ENCODE assay signal across 10 mouse cellular contexts in the genomic region with DNA sequence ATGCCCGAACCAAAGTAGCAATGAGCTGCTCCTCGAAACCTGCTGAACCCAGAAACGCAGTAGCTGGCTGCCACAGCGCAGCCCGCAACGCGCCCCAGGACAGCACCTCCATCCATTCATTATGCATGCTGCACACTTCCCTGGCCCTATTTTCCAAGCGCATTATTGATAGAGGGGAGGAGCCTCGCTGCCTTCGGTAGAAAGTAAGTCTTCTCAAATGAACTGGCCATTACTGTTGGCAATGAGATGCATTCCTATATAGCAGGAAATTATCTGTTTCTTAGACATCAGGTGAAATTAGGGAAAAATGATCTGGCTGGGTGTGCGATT.
"Had no signal": no experiment of that assay in that cellular context is flagged by ENCODE, and none has a peak within 500 bp of the region (broad histone marks: within the 10 kb centered on the region; RNA-seq: fewer than 3 reads in every experiment).

No protein-coding gene starts in this region.

- ATAC-seq: midbrain, embryonic 13.5 days had no signal

- H3K9ac ChIP-seq: kidney, embryonic 15.5 days; liver, embryonic 15.5 days; lung, embryonic 14.5 days; midbrain, embryonic 13.5 days had no signal

- H3K9me3 ChIP-seq: kidney, embryonic 15.5 days; liver, embryonic 15.5 days; midbrain, embryonic 13.5 days had no signal

- H3K4me3 ChIP-seq: kidney, embryonic 15.5 days; left cerebral cortex, adult 2 months; liver, embryonic 15.5 days; midbrain, embryonic 13.5 days had no signal

- H3K27me3 ChIP-seq: kidney, embryonic 15.5 days; liver, embryonic 15.5 days; midbrain, embryonic 13.5 days had no signal

- DNase-seq: kidney, adult 18-20 months; kidney, postnatal 14 days; thymus, adult 2 months; thymus, postnatal 25 days had no signal

- H3K27ac ChIP-seq: kidney, embryonic 15.5 days; left cerebral cortex, adult 2 months; liver, embryonic 15.5 days; midbrain, embryonic 13.5 days had no signal

- H3K4me2 ChIP-seq: kidney, embryonic 15.5 days; liver, embryonic 11.5 days; liver, embryonic 15.5 days; lung, embryonic 14.5 days; midbrain, embryonic 13.5 days had no signal
